Mouse (Mus musculus) ES-E14 (cell line): ENCODE measurements around the gene Slc35b1.
"Not testable (repeated sequence)": the region's sequence is repeated elsewhere in the genome, so short reads cannot be mapped to it uniquely, and the experiment has no call there.

Source experiments
- CHD2 ChIP-seq: IDR thresholded peaks from 2 replicates; pipeline ENCODE4 v1.6.1; 2014; ENCODE audit warnings: mild to moderate bottlenecking, low read depth, low read length, inconsistent platforms
- ZNF384 ChIP-seq: IDR thresholded peaks from 2 replicates; pipeline ENCODE4 v1.6.1; 2012; ENCODE audit warnings: low read depth, low read length, inconsistent platforms

GRCm38 (mm10) chr11:95406398-95406797 is 21.9 kb downstream of the Slc35b1 start:
- not testable (repeated sequence) for TF ChIP-seq CHD2, ZNF384
